Mouse (Mus musculus) bone marrow macrophage, adult 2 months (primary cell): Measurements from ENCODE around the gene Exoc4.

Source experiments
- CTCF ChIP-seq: IDR thresholded peaks from 2 replicates; pipeline ENCODE4 v1.5.1; 2012; ENCODE audit warnings: low read depth, mild to moderate bottlenecking, low read length, moderate library complexity
- POLR2A ChIP-seq: IDR thresholded peaks from 2 replicates; pipeline ENCODE4 v1.6.1; 2012; ENCODE audit warnings: mild to moderate bottlenecking, low read depth, low read length, borderline replicate concordance

DNA sequence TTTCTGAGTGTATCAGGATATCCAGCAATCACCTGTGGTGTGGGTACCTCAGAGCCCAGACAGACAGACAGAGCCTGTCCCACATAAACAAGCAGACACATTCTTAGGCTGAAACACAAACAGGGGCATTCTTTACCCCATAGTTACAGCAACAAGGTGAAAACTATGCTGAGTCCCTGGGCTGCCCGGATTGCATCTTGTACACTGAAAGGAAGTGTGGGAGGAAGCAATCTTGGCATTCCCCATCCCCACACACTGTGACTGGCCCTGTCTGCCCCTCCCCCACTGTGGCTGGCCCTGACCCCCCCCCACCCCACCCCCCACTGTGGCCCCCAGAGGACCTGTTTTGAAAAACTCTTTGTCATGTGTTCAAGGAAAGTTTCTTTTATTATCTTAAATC is 623.3 kb downstream of the Exoc4 start:
- TF ChIP-seq CTCF (no peak), POLR2A (no peak)
